Mouse (Mus musculus): ENCODE results near the gene Alkbh1. TPM values are rescaled to one million over a fixed set of nuclear protein-coding genes. Genes with fewer than 3 reads are reported as not detected.

Gene Alkbh1
- total and polyA plus RNA-seq, 3 experiments, result 41.4 to 48.9 TPM; not detected in 1

GRCm38 (mm10) chr12:87385051-87385450 is 58.8 kb downstream of the Alkbh1 start:
- Histone ChIP-seq H3K36me3 (ENCODE audit: control insufficient read depth in 1 of 2, insufficient read depth in 2 of 2, low read length in 2 of 2) (peaks cover 0 to 23% of the 10 kb centered on the region in 2 experiments; a peak in 3 of 4 replicates), H3K27ac (ENCODE audit: control insufficient read depth, low read depth, low read length) (no peak overlapping the region), H3K4me3 (ENCODE audit: control insufficient read depth in 1 of 2, insufficient read depth in 1 of 2, low read depth in 2 of 2, low read length in 2 of 2) (no peak overlapping the region), H3K9me3 (replicated peaks; ENCODE audit: insufficient read depth, low read length) (no peaks in the 10 kb centered on the region), H3K4me1 (ENCODE audit: control insufficient read depth in 1 of 2, insufficient read depth in 2 of 2, low read length in 2 of 2) (peaks cover 4 to 19% of the 10 kb centered on the region in 2 experiments; a peak in 3 of 4 replicates), H3K79me2 (ENCODE audit: control insufficient read depth, insufficient read depth, low read length, poor library complexity) (peaks cover 29% of the 10 kb centered on the region), H3K27me3 (ENCODE audit: control insufficient read depth in 1 of 2, insufficient read depth in 2 of 2, low read length in 2 of 2) (no peaks in the 10 kb centered on the region), H3K9ac (ENCODE audit: control insufficient read depth, low read depth, low read length, poor library complexity, severe bottlenecking) (no peak overlapping the region)
- TF ChIP-seq JUND (IDR thresholded peaks at IDR 0.05; ENCODE audit: low read depth, low read length) (no peak), MAFK (IDR thresholded peaks at IDR 0.05; ENCODE audit: borderline replicate concordance, low read depth, low read length) (no peak), ZKSCAN1 (IDR thresholded peaks at IDR 0.05; ENCODE audit: low read depth, low read length) (no peak), E2F4 (IDR thresholded peaks at IDR 0.05; ENCODE audit: borderline replicate concordance, low read depth, low read length) (no peak), USF2 (IDR thresholded peaks at IDR 0.05; ENCODE audit: borderline replicate concordance in 1 of 2, insufficient read depth in 1 of 2, low read depth in 1 of 2, low read length in 2 of 2) (no peak), RAD21 (IDR thresholded peaks at IDR 0.05; ENCODE audit: low read depth, low read length) (no peak), CHD1 (IDR thresholded peaks at IDR 0.05; ENCODE audit: low read depth, low read length) (no peak)
- no peak for DNase-seq (ENCODE audit: low read depth, low spot score)

DNA sequence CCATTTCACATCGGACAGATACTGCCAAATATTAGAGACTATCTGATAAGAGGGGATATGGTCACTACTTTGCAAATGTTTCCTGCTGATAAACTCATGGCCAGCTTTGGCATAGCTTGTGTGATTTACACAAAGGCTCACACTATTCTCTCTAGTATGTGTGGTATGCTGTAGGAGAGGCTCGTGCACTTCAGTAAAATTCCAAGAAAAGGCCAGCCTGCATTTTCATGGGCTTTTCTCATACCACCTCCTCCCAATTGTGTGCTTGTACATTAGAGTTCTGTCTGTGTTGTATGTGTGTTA is 62.5 kb downstream of the Alkbh1 start:
- no peak overlapping the region for H3K4me3 ChIP-seq (ENCODE audit: control insufficient read depth in 1 of 2, insufficient read depth in 1 of 2, low read depth in 2 of 2, low read length in 2 of 2)
- peak; percentile 49; the same call in 1 of the 2 replicates for TF ChIP-seq TCF12 (IDR thresholded peaks at IDR 0.05; ENCODE audit: low read depth, low read length)
- TF ChIP-seq GATA1 (IDR thresholded peaks at IDR 0.05; ENCODE audit: low read depth, low read length), result peak; percentile 30; the same call in 1 of the 2 replicates
- no peak for TF ChIP-seq USF1 (IDR thresholded peaks at IDR 0.05; ENCODE audit: low read depth, low read length)
- TF ChIP-seq EP300 (IDR thresholded peaks at IDR 0.05; ENCODE audit: low read depth in 1 of 2, low read length in 2 of 2), result peak in 1 of 2 experiments; percentile 16; a peak in 1 of 4 replicates
- TF ChIP-seq MYB (IDR thresholded peaks at IDR 0.05; ENCODE audit: low read depth, low read length), result no peak
- H3K79me2 ChIP-seq (ENCODE audit: control insufficient read depth, insufficient read depth, low read length, poor library complexity), result peaks cover 22% of the 10 kb centered on the region
- H3K27me3 ChIP-seq (ENCODE audit: control insufficient read depth in 1 of 2, insufficient read depth in 2 of 2, low read length in 2 of 2), result no peaks in the 10 kb centered on the region
- H3K27ac ChIP-seq (ENCODE audit: control insufficient read depth, low read depth, low read length), result no peak overlapping the region
- no peak overlapping the region for H3K9ac ChIP-seq (ENCODE audit: control insufficient read depth, low read depth, low read length, poor library complexity, severe bottlenecking)
- no peaks in the 10 kb centered on the region for H3K9me3 ChIP-seq (replicated peaks; ENCODE audit: insufficient read depth, low read length)
- H3K4me1 ChIP-seq (ENCODE audit: control insufficient read depth in 1 of 2, insufficient read depth in 2 of 2, low read length in 2 of 2), result peaks cover 4 to 22% of the 10 kb centered on the region in 2 experiments; a peak in 3 of 4 replicates
- H3K36me3 ChIP-seq (ENCODE audit: control insufficient read depth in 1 of 2, insufficient read depth in 2 of 2, low read length in 2 of 2), result peaks cover 0 to 21% of the 10 kb centered on the region in 2 experiments; a peak in 3 of 4 replicates
- no peak for DNase-seq (ENCODE audit: low read depth, low spot score)

DNA sequence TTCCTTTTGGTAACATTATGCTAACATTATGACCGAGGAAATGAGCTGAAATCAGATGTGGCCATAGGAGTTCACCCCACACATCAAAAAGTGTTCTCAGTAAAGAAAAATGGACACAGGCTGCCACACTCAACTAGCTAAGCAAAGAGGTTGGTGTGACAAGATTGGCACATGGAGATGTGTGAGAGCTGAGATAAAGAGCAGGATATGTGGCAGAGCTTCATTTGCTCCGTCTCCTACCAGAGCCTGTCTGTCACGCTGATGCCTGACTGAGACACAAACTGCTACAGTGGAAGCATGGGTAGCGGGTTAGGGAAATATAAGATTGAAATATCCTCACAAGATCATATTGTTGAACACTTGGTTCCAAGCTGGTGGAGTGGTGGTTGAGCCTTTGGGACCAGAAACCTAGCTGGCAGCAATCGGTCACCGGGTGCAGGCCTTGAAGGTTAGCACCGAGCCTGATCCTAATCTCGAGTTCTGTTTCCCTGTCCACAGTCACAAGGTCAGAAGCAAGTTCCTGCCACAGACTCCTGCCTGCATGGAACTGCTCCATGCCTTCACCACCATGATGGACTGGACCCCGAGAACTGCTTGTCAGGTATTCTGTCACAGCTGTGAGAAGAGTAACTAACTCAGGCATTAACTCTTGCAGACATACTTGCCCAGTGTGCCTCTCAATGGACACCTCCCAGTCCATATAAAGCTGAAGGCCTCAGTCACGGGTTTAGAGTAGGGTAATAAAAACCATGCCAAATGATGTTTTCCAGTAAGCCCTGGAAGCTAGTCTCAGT is 63.0 kb downstream of the Alkbh1 start:
- Histone ChIP-seq H3K27ac (ENCODE audit: control insufficient read depth, low read depth, low read length) (no peak overlapping the region), H3K4me1 (ENCODE audit: control insufficient read depth in 1 of 2, insufficient read depth in 2 of 2, low read length in 2 of 2) (peaks cover 4 to 18% of the 10 kb centered on the region in 2 experiments; a peak in 3 of 4 replicates), H3K36me3 (ENCODE audit: control insufficient read depth in 1 of 2, insufficient read depth in 2 of 2, low read length in 2 of 2) (peaks cover 0 to 18% of the 10 kb centered on the region in 2 experiments; a peak in 3 of 4 replicates), H3K4me3 (ENCODE audit: control insufficient read depth in 1 of 2, insufficient read depth in 1 of 2, low read depth in 2 of 2, low read length in 2 of 2) (no peak overlapping the region), H3K79me2 (ENCODE audit: control insufficient read depth, insufficient read depth, low read length, poor library complexity) (peaks cover 17% of the 10 kb centered on the region), H3K9ac (ENCODE audit: control insufficient read depth, low read depth, low read length, poor library complexity, severe bottlenecking) (no peak overlapping the region), H3K27me3 (ENCODE audit: control insufficient read depth in 1 of 2, insufficient read depth in 2 of 2, low read length in 2 of 2) (no peaks in the 10 kb centered on the region), H3K9me3 (replicated peaks; ENCODE audit: insufficient read depth, low read length) (no peaks in the 10 kb centered on the region)
- DNase-seq (ENCODE audit: low read depth, low spot score), result no peak
- TF ChIP-seq JUND (IDR thresholded peaks at IDR 0.05; ENCODE audit: low read depth, low read length), result no peak
- 0 out of 2 replicates have a peak, but pooled peaks have one; percentile 27 for TF ChIP-seq MAX (IDR thresholded peaks at IDR 0.05; ENCODE audit: low read length)
